Mouse (Mus musculus): Measurements from ENCODE around the gene Zfp787. TPM values are rescaled to one million over a fixed set of nuclear protein-coding genes. Genes with fewer than 3 reads are reported as not detected.
A peak's percentile ranks its signal among the peaks of the same experiment; 100 is the strongest.
"Not testable (repeated sequence)": the region's sequence is repeated elsewhere in the genome, so short reads cannot be mapped to it uniquely, and the experiment has no call there.

The Zfp787 gene
- polyA plus RNA-seq, 1 experiment from 2014 or later, result 14.6 TPM

DNA sequence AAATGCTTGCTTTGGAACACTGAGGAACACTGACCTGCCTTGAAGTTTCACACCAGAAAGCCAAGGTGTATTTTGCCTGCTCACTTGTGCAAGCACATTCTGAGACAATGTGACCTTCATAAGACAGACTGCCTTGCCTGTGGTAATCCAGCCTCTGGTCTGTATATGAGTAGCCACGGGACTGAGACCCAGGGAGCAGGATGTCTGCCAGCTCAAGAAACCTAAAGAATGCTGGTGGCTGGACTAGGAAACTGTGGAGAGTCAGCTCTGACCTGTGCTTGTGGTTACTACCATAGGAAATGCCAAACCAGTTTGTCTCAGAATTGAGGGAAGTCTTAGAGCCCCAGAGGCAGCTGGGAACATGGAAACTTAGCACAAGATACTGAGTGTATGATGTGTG is 29.6 kb upstream of the Zfp787 start:
- 80% methylated on average over 1 of the region's 1 CpGs for WGBS
- no peak overlapping the region for H3K9ac ChIP-seq (ENCODE audit: low read length)
- H3K4me2 ChIP-seq (ENCODE audit: low read length), result no peak overlapping the region
- H3K27ac ChIP-seq (ENCODE audit: low read depth), result no peak overlapping the region
- DNase-seq (ENCODE audit: low spot score) (no peak), ATAC-seq (replicated peaks; ENCODE audit: low FRiP score, low TSS enrichment, low read depth) (no peak)
- H3K4me3 ChIP-seq (ENCODE audit: low read depth, low read length), result no peak overlapping the region
- H3K36me3 ChIP-seq (ENCODE audit: control insufficient read depth, insufficient read depth, low read length), result peaks cover 61% of the 10 kb centered on the region
- no peaks in the 10 kb centered on the region for H3K27me3 ChIP-seq (replicated peaks; ENCODE audit: control insufficient read depth, insufficient read depth, low read length)
- H3K4me1 ChIP-seq (replicated peaks; ENCODE audit: control insufficient read depth, insufficient read depth, low read length), result no peaks in the 10 kb centered on the region
- H3K9me3 ChIP-seq (ENCODE audit: control insufficient read depth, low read length), result no peaks in the 10 kb centered on the region

DNA sequence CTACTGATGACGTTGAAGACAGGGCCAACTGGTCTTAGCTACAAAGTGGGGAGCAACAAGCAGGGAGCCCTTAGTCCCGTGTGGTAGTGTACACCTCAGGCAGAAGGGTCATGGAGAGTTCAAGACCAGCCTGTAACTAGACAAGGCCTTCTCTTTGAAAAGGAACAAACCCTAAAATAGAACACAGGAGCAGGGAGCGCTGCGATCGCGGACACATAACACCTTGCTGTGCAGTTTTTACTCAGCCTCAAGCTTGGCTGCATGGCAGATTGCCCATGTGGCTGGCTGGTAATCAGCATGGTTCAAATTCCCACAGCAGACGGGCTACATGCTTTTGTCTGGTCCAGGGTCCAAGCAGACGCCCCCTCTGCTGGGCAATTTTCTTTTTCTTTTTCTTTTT is 28.7 kb upstream of the Zfp787 start:
- H3K27me3 ChIP-seq (replicated peaks; ENCODE audit: control insufficient read depth, insufficient read depth, low read length), result no peaks in the 10 kb centered on the region
- no peak overlapping the region for H3K27ac ChIP-seq (ENCODE audit: low read depth)
- no peaks in the 10 kb centered on the region for H3K9me3 ChIP-seq (ENCODE audit: control insufficient read depth, low read length)
- DNase-seq (ENCODE audit: low spot score) (no peak), ATAC-seq (replicated peaks; ENCODE audit: low FRiP score, low TSS enrichment, low read depth) (no peak)
- peaks cover 52% of the 10 kb centered on the region for H3K36me3 ChIP-seq (ENCODE audit: control insufficient read depth, insufficient read depth, low read length)
- no peaks in the 10 kb centered on the region for H3K4me1 ChIP-seq (replicated peaks; ENCODE audit: control insufficient read depth, insufficient read depth, low read length)
- H3K4me2 ChIP-seq (ENCODE audit: low read length), result no peak overlapping the region
- no peak overlapping the region for H3K4me3 ChIP-seq (ENCODE audit: low read depth, low read length)
- WGBS, result 94% methylated on average over 8 of the region's 8 CpGs
- H3K9ac ChIP-seq (ENCODE audit: low read length), result no peak overlapping the region

DNA sequence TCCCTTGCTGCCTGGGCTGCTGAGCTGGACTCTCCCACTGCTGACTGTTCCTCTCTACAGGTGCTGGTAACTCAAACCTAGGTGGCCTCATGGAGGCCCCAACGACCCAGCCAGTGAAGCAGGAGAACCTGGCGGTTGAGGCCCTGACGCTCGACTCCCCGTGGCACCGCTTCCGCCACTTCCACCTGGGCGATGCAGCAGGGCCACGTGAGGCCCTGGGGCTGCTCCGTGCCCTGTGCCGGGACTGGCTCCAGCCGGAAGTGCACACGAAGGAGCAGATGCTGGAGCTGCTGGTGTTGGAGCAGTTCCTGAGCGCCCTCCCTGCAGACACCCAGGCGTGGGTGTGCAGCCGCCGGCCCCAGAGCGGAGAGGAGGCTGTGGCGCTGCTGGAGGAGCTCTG is 28.0 kb upstream of the Zfp787 start:
- Histone ChIP-seq H3K9me3 (ENCODE audit: control insufficient read depth, low read length) (no peaks in the 10 kb centered on the region), H3K36me3 (ENCODE audit: control insufficient read depth, insufficient read depth, low read length) (peaks cover 50% of the 10 kb centered on the region), H3K4me2 (ENCODE audit: low read length) (no peak overlapping the region), H3K9ac (ENCODE audit: low read length) (no peak overlapping the region), H3K4me3 (ENCODE audit: low read depth, low read length) (no peak overlapping the region), H3K27me3 (replicated peaks; ENCODE audit: control insufficient read depth, insufficient read depth, low read length) (no peaks in the 10 kb centered on the region), H3K4me1 (replicated peaks; ENCODE audit: control insufficient read depth, insufficient read depth, low read length) (no peaks in the 10 kb centered on the region), H3K27ac (ENCODE audit: low read depth) (no peak overlapping the region)
- ATAC-seq (replicated peaks; ENCODE audit: low FRiP score, low TSS enrichment, low read depth) (no peak), DNase-seq (ENCODE audit: low spot score) (no peak)
- WGBS, result 94% methylated on average over 19 of the region's 19 CpGs

DNA sequence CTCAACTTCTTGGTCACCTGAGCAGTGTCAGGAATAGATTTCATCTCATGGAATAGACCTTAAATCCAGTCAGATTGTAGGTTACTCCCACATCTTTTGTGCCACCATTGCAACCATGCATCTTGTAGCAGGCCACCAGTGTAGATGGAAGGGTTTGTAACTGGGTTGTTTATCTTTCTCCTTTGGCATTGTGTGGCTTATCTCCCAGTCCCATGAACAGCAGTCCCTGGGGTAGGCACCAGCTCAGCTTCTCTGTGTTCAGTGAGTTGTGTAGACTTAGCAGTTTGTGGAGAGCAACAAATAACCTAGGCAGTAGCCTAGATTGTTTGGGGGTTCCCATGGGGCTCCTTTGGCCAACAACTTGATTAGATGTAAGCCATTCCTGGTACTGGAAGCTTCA is 27.1 kb upstream of the Zfp787 start:
- Histone ChIP-seq H3K4me3 (ENCODE audit: low read depth, low read length) (no peak overlapping the region), H3K9me3 (ENCODE audit: control insufficient read depth, low read length) (no peaks in the 10 kb centered on the region), H3K27me3 (replicated peaks; ENCODE audit: control insufficient read depth, insufficient read depth, low read length) (no peaks in the 10 kb centered on the region), H3K4me1 (replicated peaks; ENCODE audit: control insufficient read depth, insufficient read depth, low read length) (no peaks in the 10 kb centered on the region), H3K4me2 (ENCODE audit: low read length) (no peak overlapping the region), H3K36me3 (ENCODE audit: control insufficient read depth, insufficient read depth, low read length) (peaks cover 50% of the 10 kb centered on the region), H3K27ac (ENCODE audit: low read depth) (no peak overlapping the region), H3K9ac (ENCODE audit: low read length) (no peak overlapping the region)
- DNase-seq (ENCODE audit: low spot score), result no peak
- ATAC-seq (replicated peaks; ENCODE audit: low FRiP score, low TSS enrichment, low read depth), result no peak

DNA sequence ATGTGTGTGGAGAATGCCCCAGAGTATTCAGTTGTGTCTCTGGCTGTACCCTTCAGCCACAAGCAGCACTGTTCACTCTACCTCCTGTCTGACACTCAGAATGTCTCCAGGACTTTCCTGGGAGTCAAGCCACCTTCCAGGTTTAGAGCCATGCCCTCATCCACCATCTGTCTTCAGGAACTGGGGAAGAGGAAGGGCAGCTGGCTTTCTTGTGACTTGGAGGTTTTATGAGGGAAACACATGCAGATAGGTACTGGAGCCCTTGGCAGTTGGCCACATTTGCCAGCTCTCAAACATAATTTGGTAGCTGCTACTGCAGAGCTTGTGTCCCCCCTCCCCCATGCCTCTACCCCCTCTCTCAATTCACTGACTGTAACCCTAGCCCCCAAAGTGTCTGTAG is 23.2 kb upstream of the Zfp787 start:
- Histone ChIP-seq H3K9ac (ENCODE audit: low read length) (no peak overlapping the region), H3K4me1 (replicated peaks; ENCODE audit: control insufficient read depth, insufficient read depth, low read length) (no peaks in the 10 kb centered on the region), H3K27ac (ENCODE audit: low read depth) (no peak overlapping the region), H3K27me3 (replicated peaks; ENCODE audit: control insufficient read depth, insufficient read depth, low read length) (no peaks in the 10 kb centered on the region), H3K4me2 (ENCODE audit: low read length) (no peak overlapping the region), H3K36me3 (ENCODE audit: control insufficient read depth, insufficient read depth, low read length) (peaks cover 28% of the 10 kb centered on the region), H3K4me3 (ENCODE audit: low read depth, low read length) (no peak overlapping the region), H3K9me3 (ENCODE audit: control insufficient read depth, low read length) (no peaks in the 10 kb centered on the region)
- DNase-seq (ENCODE audit: low spot score) (no peak), ATAC-seq (replicated peaks; ENCODE audit: low FRiP score, low TSS enrichment, low read depth) (no peak)

DNA sequence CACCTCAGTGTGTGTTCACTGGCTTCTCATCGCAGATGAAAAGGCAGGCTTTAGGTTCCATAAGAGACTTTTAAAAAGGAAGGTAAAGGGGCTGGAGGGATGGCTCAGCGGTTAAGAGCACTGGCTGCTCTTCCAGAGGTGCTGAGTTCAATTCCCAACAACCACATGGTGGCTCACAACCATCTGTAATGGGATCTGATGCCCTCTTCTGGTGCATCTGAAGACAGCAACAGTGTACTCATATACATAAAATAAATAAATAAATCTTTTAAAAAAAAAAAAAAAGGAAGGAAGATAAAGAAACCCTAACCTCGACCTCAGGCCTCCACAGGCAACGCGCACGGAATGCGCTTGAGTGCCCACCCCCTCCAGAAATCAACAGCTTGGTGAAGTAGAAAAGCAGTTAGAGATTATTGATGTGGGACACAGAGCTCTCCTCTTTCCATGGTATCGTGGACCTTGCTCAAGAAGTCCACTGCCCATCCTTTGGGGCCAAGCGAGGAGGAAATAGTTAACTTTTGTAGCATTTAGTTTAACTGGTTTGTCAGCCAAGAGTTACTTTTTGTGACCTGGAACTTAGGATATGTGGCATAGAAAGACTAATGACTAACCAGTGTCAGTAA is 18.7 kb upstream of the Zfp787 start:
- H3K4me1 ChIP-seq (replicated peaks; ENCODE audit: control insufficient read depth, insufficient read depth, low read length), result peaks cover 14% of the 10 kb centered on the region
- WGBS, result 82% methylated on average over 9 of the region's 9 CpGs
- not testable (repeated sequence) for ATAC-seq (replicated peaks; ENCODE audit: low FRiP score, low TSS enrichment, low read depth); H3K27me3 ChIP-seq (replicated peaks; ENCODE audit: control insufficient read depth, insufficient read depth, low read length); H3K9me3 ChIP-seq (ENCODE audit: control insufficient read depth, low read length); H3K27ac ChIP-seq (ENCODE audit: low read depth); H3K4me3 ChIP-seq (ENCODE audit: low read depth, low read length); H3K9ac ChIP-seq (ENCODE audit: low read length); DNase-seq (ENCODE audit: low spot score); H3K4me2 ChIP-seq (ENCODE audit: low read length)
- H3K36me3 ChIP-seq (ENCODE audit: control insufficient read depth, insufficient read depth, low read length), result peaks cover 21% of the 10 kb centered on the region

DNA sequence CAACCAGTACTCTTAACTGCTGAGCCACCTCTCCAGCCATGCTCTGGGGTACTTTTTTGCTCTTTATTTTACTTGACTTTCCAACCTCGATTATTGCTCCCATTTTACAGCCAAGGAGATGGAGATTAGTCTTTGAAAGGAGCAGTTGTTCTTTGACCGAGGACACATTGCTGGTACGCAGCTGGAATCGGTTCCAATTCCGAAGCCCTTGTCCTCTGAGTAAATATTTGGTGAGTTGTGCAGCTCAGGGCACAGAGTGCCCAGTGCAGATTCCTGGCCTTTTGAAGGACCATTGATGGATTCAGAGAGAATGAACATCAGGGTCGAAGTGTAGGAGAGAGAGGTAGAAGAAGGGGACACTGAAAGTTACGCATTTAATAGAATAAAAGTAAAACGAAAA is 18.1 kb upstream of the Zfp787 start:
- Histone ChIP-seq H3K9ac (ENCODE audit: low read length) (no peak overlapping the region), H3K4me2 (ENCODE audit: low read length) (no peak overlapping the region), H3K36me3 (ENCODE audit: control insufficient read depth, insufficient read depth, low read length) (peaks cover 18% of the 10 kb centered on the region), H3K27me3 (replicated peaks; ENCODE audit: control insufficient read depth, insufficient read depth, low read length) (no peaks in the 10 kb centered on the region), H3K4me3 (ENCODE audit: low read depth, low read length) (no peak overlapping the region), H3K27ac (ENCODE audit: low read depth) (no peak overlapping the region), H3K4me1 (replicated peaks; ENCODE audit: control insufficient read depth, insufficient read depth, low read length) (peaks cover 14% of the 10 kb centered on the region), H3K9me3 (ENCODE audit: control insufficient read depth, low read length) (no peaks in the 10 kb centered on the region)
- 80% methylated on average over 8 of the region's 8 CpGs for WGBS
- ATAC-seq (replicated peaks; ENCODE audit: low FRiP score, low TSS enrichment, low read depth) (no peak), DNase-seq (ENCODE audit: low spot score) (no peak)

DNA sequence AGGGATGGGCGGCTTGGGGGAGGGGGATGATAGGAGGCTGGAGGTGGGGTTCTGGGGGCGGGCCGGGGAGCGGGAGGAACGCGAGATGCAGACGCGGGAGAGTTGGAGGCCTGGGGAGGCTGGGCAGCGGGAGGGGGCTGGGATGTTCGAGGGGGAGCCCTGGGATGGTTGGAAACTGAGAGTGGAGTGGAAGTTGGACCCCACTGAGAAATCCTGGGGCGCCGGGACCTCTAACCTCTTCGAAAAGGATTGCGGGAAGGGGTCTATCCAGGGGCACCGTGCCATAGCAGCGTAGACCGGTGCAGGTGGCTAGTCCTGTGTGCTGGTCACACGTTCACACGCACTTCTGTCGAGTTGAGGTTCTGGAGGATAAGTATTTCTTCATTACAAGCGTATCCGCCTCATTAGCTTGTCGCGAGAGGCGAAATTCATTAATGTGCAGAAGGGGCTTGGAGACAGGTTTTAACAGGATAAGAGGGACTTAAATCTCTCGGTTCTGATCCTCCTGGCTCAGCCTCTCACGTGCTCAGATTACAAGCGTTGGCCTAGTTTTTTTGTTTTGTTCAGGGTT is 17.0 kb upstream of the Zfp787 start:
- Histone ChIP-seq H3K27ac (ENCODE audit: low read depth) (no peak overlapping the region; the same call in 1 of the 2 replicates), H3K36me3 (ENCODE audit: control insufficient read depth, insufficient read depth, low read length) (peaks cover 10% of the 10 kb centered on the region; the same call in 1 of the 2 replicates), H3K9ac (ENCODE audit: low read length) (peak overlapping the region; percentile 64), H3K27me3 (replicated peaks; ENCODE audit: control insufficient read depth, insufficient read depth, low read length) (no peaks in the 10 kb centered on the region), H3K4me3 (ENCODE audit: low read depth, low read length) (peak overlapping the region; percentile 51), H3K9me3 (ENCODE audit: control insufficient read depth, low read length) (no peaks in the 10 kb centered on the region), H3K4me1 (replicated peaks; ENCODE audit: control insufficient read depth, insufficient read depth, low read length) (peaks cover 14% of the 10 kb centered on the region), H3K4me2 (ENCODE audit: low read length) (peak overlapping the region; percentile 80)
- no peak for DNase-seq (ENCODE audit: low spot score)
- WGBS, result 1% methylated on average over 28 of the region's 28 CpGs
- ATAC-seq (replicated peaks; ENCODE audit: low FRiP score, low TSS enrichment, low read depth), result peak; percentile 11; the same call in 1 of the 2 replicates

DNA sequence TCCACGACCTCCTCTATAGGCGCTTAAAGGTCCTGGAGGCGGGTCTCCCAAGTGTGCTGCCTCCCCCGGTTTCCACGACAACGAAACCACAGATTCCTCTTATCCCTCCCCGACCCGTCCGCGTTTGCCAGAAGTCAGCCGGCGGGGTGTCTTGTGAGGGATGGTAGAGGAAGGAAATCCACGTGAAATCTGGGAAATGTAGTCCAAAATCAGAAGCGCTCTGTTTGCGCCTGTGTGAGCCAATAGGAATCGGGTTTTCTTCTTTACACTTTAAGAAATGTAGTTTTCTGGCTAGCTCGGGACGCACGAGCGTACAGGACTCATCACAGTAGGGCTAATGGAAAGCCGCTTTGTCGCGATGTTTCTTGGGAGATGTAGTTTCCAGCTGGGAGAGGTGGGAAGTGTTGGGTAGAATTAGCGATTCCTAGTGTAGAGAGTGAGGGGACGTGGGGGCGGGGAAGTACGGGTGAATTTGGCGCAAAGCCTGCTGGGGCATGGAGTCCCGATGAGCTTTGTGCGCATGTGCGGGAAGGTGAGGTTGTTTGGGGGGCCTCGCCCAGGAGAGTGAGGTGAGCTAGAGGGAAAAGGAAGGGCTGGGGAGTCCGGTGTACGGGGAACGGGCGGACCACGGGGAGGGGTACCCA is 16.3 kb upstream of the Zfp787 start, which contains the start of gene Zfp444:
Gene Zfp444 (plus strand): TSS at position 221 of the 644 bp plus-strand sequence.
- Histone ChIP-seq H3K27me3 (replicated peaks; ENCODE audit: control insufficient read depth, insufficient read depth, low read length) (no peaks in the 10 kb centered on the region), H3K27ac (ENCODE audit: low read depth) (peak within 1 kb of the TSS; percentile 77), H3K36me3 (ENCODE audit: control insufficient read depth, insufficient read depth, low read length) (peaks cover 9% of the 10 kb centered on the region; the same call in 1 of the 2 replicates), H3K4me1 (replicated peaks; ENCODE audit: control insufficient read depth, insufficient read depth, low read length) (peaks cover 14% of the 10 kb centered on the region), H3K4me2 (ENCODE audit: low read length) (peak within 1 kb of the TSS; percentile 94), H3K9me3 (ENCODE audit: control insufficient read depth, low read length) (no peaks in the 10 kb centered on the region), H3K9ac (ENCODE audit: low read length) (peak within 1 kb of the TSS; percentile 64), H3K4me3 (ENCODE audit: low read depth, low read length) (peak within 1 kb of the TSS; percentile 51)
- WGBS, result under 1% methylated on average over 37 of the region's 37 CpGs
- peak; percentile 97 for DNase-seq (ENCODE audit: low spot score)
- peak; percentile 95 for ATAC-seq (replicated peaks; ENCODE audit: low FRiP score, low TSS enrichment, low read depth)
